Mouse (Mus musculus): ENCODE measurements around the gene Tmem253. TPM values are rescaled to one million over a fixed set of nuclear protein-coding genes. Genes with fewer than 3 reads are reported as not detected.
"Not testable (repeated sequence)": the region's sequence is repeated elsewhere in the genome, so short reads cannot be mapped to it uniquely, and the experiment has no call there.

The Tmem253 gene
- polyA plus RNA-seq, 1 experiment from 2014 or later = 0.16 TPM

- Histone ChIP-seq H3K4me3 (ENCODE audit: inconsistent target) (no peak overlapping the region), H3K36me3 (ENCODE audit: inconsistent target) (no peaks in the 10 kb centered on the region), H3K79me2 (ENCODE audit: inconsistent target) (peaks cover 9% of the 10 kb centered on the region; the same call in 1 of the 2 replicates), H3K27ac (no peak overlapping the region)
- over 99% methylated on average over 8 of the region's 8 CpGs for WGBS (ENCODE audit: missing documents)
Observed at GRCm38 (mm10) chr14:52021568-52022212, 6.2 kb downstream of the Tmem253 start.

- WGBS (ENCODE audit: missing documents) = 55% methylated on average over 3 of the region's 3 CpGs
- Histone ChIP-seq H3K4me3 (ENCODE audit: inconsistent target) (no peak overlapping the region; the same call in 1 of the 2 replicates), H3K36me3 (ENCODE audit: inconsistent target) (no peaks in the 10 kb centered on the region), H3K27ac (peak overlapping the region; percentile 43), H3K79me2 (ENCODE audit: inconsistent target) (peaks cover 9% of the 10 kb centered on the region; the same call in 1 of the 2 replicates)
Observed at GRCm38 (mm10) chr14:52022244-52022708, 6.8 kb downstream of the Tmem253 start.

DNA sequence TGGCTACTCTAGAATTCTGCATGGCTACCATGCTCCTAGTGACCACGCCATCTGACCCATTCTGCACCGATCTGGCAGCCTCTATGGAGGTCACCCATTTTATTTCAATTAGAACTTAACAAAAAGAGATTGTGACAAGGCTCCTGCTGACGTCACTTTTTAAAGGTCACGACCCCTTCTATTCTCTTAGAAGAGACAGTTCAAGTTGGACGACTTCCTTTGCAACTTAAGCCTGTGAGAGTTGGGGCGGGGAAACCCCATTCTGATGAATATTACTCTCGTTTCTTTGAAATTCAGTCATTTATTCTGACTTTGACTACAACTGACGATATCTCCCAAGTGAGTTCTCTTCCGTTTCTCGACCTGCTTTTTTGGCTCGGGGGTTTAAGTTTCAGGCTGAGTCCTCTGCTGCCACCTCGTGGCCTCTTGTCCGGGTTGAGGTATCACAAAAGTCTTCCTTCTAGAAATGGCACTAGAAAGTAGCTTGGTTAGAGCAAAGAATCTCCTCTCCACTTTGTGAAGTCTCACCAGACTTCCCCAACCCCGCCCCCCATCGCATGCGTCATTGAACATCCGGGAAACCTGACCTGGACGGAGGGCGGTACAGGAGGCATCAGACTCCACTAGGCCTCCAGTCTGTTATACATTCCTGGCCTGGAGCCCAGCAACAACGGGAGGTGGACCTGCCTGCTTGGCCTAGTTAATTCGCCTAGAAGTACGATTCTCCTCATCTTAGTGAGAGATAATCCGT lies 7.4 kb downstream of the Tmem253 start:
- WGBS (ENCODE audit: missing documents) = 10% methylated on average over 23 of the region's 23 CpGs
- Histone ChIP-seq H3K4me3 (ENCODE audit: inconsistent target) (peak overlapping the region; percentile 20; the same call in 1 of the 2 replicates), H3K79me2 (ENCODE audit: inconsistent target) (peaks cover 9% of the 10 kb centered on the region; the same call in 1 of the 2 replicates), H3K36me3 (ENCODE audit: inconsistent target) (no peaks in the 10 kb centered on the region), H3K27ac (peak overlapping the region; percentile 43)

GRCm38 (mm10) chr14:52024133-52024532 lies 8.7 kb downstream of the Tmem253 start:
- 77% methylated on average over 2 of the region's 2 CpGs for WGBS (ENCODE audit: missing documents)
- Histone ChIP-seq H3K79me2 (ENCODE audit: inconsistent target) (no peaks in the 10 kb centered on the region), H3K27ac (no peak overlapping the region), H3K4me3 (ENCODE audit: inconsistent target) (no peak overlapping the region), H3K36me3 (ENCODE audit: inconsistent target) (no peaks in the 10 kb centered on the region)

DNA sequence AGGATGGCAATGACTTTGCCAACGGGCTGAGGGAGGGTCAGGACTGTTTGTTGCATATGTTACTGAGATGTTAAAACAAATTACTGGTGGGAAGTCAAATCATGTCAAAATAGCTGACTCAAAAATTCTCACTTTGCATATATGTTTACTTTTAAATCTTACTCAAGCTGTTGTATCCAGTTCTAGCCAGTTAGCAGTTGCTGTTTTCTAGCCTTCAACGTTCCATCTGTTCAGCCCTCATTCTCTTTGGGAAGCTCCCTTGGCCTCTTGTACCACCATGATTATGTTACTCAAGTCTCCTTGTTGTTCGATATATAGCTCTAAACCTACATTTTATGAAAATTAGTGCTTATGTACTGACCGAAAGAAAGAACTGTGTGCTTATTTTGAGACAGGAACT lies 10.9 kb downstream of the Tmem253 start:
- Histone ChIP-seq H3K27ac (no peak overlapping the region), H3K79me2 (ENCODE audit: inconsistent target) (no peaks in the 10 kb centered on the region), H3K4me3 (ENCODE audit: inconsistent target) (no peak overlapping the region), H3K36me3 (ENCODE audit: inconsistent target) (no peaks in the 10 kb centered on the region)
- 95% methylated on average over 4 of the region's 4 CpGs for WGBS (ENCODE audit: missing documents)

GRCm38 (mm10) chr14:52035926-52036325 lies 20.5 kb downstream of the Tmem253 start:
- H3K36me3 ChIP-seq (ENCODE audit: inconsistent target) = no peaks in the 10 kb centered on the region
- no peak overlapping the region for H3K27ac ChIP-seq
- no peak overlapping the region for H3K4me3 ChIP-seq (ENCODE audit: inconsistent target)
- 99% methylated on average over 6 of the region's 6 CpGs for WGBS (ENCODE audit: missing documents)
- no peaks in the 10 kb centered on the region for H3K79me2 ChIP-seq (ENCODE audit: inconsistent target)

- no peaks in the 10 kb centered on the region for H3K79me2 ChIP-seq (ENCODE audit: inconsistent target)
- H3K36me3 ChIP-seq (ENCODE audit: inconsistent target) = no peaks in the 10 kb centered on the region
- no peak overlapping the region for H3K27ac ChIP-seq
- no peak overlapping the region for H3K4me3 ChIP-seq (ENCODE audit: inconsistent target)
- WGBS (ENCODE audit: missing documents) = 80% methylated on average over 5 of the region's 5 CpGs
Observed at GRCm38 (mm10) chr14:52039332-52039731, 23.9 kb downstream of the Tmem253 start.

DNA sequence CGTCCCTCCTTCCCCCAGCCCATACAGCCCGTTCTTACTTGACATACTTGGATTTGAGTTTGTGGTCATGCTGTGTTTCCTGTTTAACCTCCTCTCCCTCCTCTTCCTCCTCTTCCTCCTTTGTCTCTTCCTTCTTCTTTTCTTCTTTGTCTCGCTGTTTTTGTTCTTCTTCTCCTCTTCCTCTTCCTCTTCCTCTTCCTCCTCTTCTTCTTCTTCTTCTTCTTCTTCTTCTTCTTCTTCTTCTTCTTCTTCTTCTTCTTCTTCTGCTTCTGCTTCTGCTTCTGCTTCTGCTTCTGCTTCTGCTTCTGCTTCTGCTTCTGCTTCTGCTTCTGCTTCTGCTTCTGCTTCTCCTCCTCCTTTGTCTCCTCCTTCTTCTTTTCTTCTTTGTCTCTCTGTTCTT lies 26.9 kb downstream of the Tmem253 start, which contains the start of gene Olfr221:
Olfr221 (minus strand) TSS at position 101 of the 400 bp plus-strand sequence.
- not testable (repeated sequence) for H3K79me2 ChIP-seq (ENCODE audit: inconsistent target); H3K4me3 ChIP-seq (ENCODE audit: inconsistent target); H3K36me3 ChIP-seq (ENCODE audit: inconsistent target)
- 0 out of 2 replicates have a peak within 1 kb of the TSS, but pooled peaks have one; percentile 27 for H3K27ac ChIP-seq
- WGBS (ENCODE audit: missing documents) = 0% methylated on average over 2 of the region's 3 CpGs

DNA sequence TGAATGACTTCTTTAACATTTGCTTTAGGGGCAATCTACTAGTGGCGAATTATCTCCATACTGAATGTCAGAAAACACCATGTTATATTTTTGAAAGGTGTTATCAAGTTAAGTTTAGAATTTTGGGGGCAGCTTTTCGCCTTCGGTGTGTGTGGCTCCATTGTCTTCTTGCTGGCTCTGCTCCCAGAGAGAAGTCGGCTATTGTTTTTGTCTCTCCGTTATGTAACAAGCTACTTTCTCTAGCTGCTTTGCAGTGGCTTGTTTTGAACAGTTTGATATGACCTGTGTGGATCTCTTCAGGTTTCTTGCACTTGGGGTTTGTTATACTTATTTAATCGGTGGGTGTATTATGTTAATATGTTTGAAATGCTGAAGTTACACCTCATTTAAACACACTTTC lies 28.0 kb downstream of the Tmem253 start:
- H3K27ac ChIP-seq = no peak overlapping the region
- no peaks in the 10 kb centered on the region for H3K36me3 ChIP-seq (ENCODE audit: inconsistent target)
- H3K4me3 ChIP-seq (ENCODE audit: inconsistent target) = no peak overlapping the region
- WGBS (ENCODE audit: missing documents) = 71% methylated on average over 6 of the region's 6 CpGs
- no peaks in the 10 kb centered on the region for H3K79me2 ChIP-seq (ENCODE audit: inconsistent target)

- Histone ChIP-seq H3K27ac (no peak overlapping the region), H3K4me3 (ENCODE audit: inconsistent target) (no peak overlapping the region), H3K36me3 (ENCODE audit: inconsistent target) (no peaks in the 10 kb centered on the region), H3K79me2 (ENCODE audit: inconsistent target) (no peaks in the 10 kb centered on the region)
- WGBS (ENCODE audit: missing documents) = 9% methylated on average over 8 of the region's 8 CpGs
Observed at GRCm38 (mm10) chr14:52044901-52045678, 29.6 kb downstream of the Tmem253 start.

GRCm38 (mm10) chr14:52045966-52046565 lies 30.6 kb downstream of the Tmem253 start:
- no peak overlapping the region for H3K27ac ChIP-seq
- 96% methylated on average over 9 of the region's 9 CpGs for WGBS (ENCODE audit: missing documents)
- no peaks in the 10 kb centered on the region for H3K79me2 ChIP-seq (ENCODE audit: inconsistent target)
- no peak overlapping the region for H3K4me3 ChIP-seq (ENCODE audit: inconsistent target)
- H3K36me3 ChIP-seq (ENCODE audit: inconsistent target) = no peaks in the 10 kb centered on the region

DNA sequence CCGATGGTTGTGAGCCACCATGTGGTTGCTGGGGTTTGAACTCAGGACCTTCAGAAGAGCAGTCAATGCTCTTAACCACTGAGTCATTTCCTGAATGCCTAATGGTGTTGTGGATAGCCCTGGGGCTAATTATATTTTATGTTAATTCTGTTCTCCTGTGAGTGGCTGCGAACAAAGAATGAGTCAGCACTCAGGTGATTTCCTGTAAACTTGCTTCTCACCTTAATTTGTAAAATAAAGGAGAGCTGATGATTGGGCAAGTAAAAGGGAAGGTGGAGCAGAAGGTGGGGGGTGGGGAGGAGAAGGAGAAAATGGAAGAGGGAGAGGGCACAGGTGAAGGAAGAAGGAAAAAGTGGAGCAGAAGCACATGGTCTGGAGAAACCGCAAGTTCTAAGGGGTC lies 37.3 kb downstream of the Tmem253 start:
- H3K36me3 ChIP-seq (ENCODE audit: inconsistent target); H3K79me2 ChIP-seq (ENCODE audit: inconsistent target); H3K27ac ChIP-seq; H3K4me3 ChIP-seq (ENCODE audit: inconsistent target): not testable (repeated sequence)
- 83% methylated on average over 3 of the region's 3 CpGs for WGBS (ENCODE audit: missing documents)

DNA sequence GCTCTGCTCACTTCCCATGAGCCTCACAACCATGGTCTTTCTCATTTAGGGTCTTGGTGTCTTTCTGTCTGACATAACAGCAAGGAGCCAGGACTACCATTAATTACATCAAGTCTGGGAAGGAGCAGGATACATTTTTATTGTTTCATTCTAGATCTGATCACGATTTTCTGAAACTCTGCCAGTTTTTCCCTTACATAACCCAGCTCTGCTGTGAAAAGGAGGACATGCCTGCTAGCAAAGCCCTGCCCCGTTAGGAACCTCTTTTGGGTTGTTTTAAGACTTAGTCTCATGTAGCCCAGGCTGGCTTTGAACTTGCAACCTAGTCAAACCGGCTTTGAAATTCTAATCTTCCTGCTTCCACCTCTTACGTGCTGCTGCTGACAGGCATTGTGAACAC lies 44.5 kb downstream of the Tmem253 start:
- Histone ChIP-seq H3K79me2 (ENCODE audit: inconsistent target) (no peaks in the 10 kb centered on the region), H3K27ac (no peak overlapping the region), H3K4me3 (ENCODE audit: inconsistent target) (no peak overlapping the region), H3K36me3 (ENCODE audit: inconsistent target) (no peaks in the 10 kb centered on the region)
- 58% methylated on average over 4 of the region's 4 CpGs for WGBS (ENCODE audit: missing documents)

DNA sequence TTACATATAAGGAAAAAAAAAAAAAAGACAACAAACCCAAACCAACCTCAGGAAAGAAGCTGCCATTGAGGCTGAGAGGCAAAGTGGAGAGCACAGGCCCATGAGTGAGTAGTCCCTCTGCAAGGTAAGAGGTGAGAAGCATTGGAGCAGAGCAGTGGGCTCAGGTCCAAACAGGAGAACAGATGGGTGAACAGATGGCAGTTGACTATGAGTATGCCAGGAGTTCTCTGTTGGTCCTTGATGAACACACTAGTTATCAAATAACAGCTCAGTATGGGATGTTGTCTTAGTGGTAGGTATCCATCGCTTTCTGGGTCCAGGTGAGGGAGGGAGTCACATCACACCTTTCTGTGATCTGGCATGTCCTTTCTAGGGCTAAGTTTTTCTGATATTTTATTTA lies 45.3 kb downstream of the Tmem253 start:
- H3K36me3 ChIP-seq (ENCODE audit: inconsistent target) = no peaks in the 10 kb centered on the region

More for the DNA sequence above, 45.3 kb downstream of the Tmem253 start:
- 100% methylated on average over 1 of the region's 1 CpGs for WGBS (ENCODE audit: missing documents)
- no peak overlapping the region for H3K27ac ChIP-seq
- no peaks in the 10 kb centered on the region for H3K79me2 ChIP-seq (ENCODE audit: inconsistent target)
- H3K4me3 ChIP-seq (ENCODE audit: inconsistent target) = no peak overlapping the region

Data from macrophage (primary cell).